Mouse (Mus musculus) liver, embryonic 14.5 days (tissue): ENCODE measurements at regions not wholly inside any gene's neighbourhood (a gene's known extent, or its start where the extent isn't known, plus 50 kb on each side); places are given as distances from the start of the nearest gene placed in this dataset.

Experiments used
- ATAC-seq: fragments of 200-750 bp; cut with Nextera tagmentation; 2 replicates; pipeline ENCODE4 v1.8.0; 2017; ENCODE audit warnings: moderate number of reproducible peaks, mild to moderate bottlenecking, moderate library complexity; ENCODE audit not compliant: insufficient read depth
- DNase-seq, 3 experiments: peaks; one replicate each; pipeline ENCODE4 v3.0.0-alpha.2; 2012 to 2013; ENCODE audit warnings: low read depth in 3 of 3, low spot score in 3 of 3
- H3K27ac ChIP-seq: fragments of 300-500 bp; sonication (generic); 2 replicates; pipeline ENCODE4 v1.5.1; 2014; ENCODE audit warnings: moderate library complexity, mild to moderate bottlenecking, control low read depth, inconsistent platforms
- H3K27me3 ChIP-seq: fragments of 300-500 bp; sonication (generic); 2 replicates; pipeline ENCODE4 v1.6.1; 2014; ENCODE audit warnings: mild to moderate bottlenecking, low read length, moderate library complexity; ENCODE audit not compliant: control insufficient read depth, insufficient read depth
- H3K36me3 ChIP-seq: fragments of 300-500 bp; sonication (generic); replicated peaks from 2 replicates; pipeline ENCODE4 v1.6.1; 2014; ENCODE audit warnings: low read depth; ENCODE audit not compliant: control insufficient read depth, insufficient read depth
- H3K4me1 ChIP-seq, 2 experiments: fragments of 200-500 bp in 1 of 2; fragments of 300-500 bp in 1 of 2; sonication (generic) in 1 of 2; replicated peaks; 2 replicates each; pipeline ENCODE4 v1.6.1; 2012 to 2014; ENCODE audit warnings: antibody characterized with exemption in 1 of 2, inconsistent platforms in 1 of 2, low read length in 1 of 2; ENCODE audit not compliant: control insufficient read depth in 2 of 2, insufficient read depth in 2 of 2
- H3K4me2 ChIP-seq: fragments of 300-500 bp; sonication (generic); 2 replicates; pipeline ENCODE4 v1.6.1; 2014; ENCODE audit warnings: low read depth, mild to moderate bottlenecking, control low read depth, moderate library complexity
- H3K4me3 ChIP-seq, 2 experiments: fragments of 200-500 bp in 1 of 2; fragments of 300-500 bp in 1 of 2; sonication (generic) in 1 of 2; 2 replicates each; pipeline ENCODE4 v1.5.1; 2012 to 2014; ENCODE audit warnings: low read depth in 2 of 2, low read length in 2 of 2, mild to moderate bottlenecking in 2 of 2, control low read depth in 1 of 2, inconsistent platforms in 1 of 2, moderate library complexity in 1 of 2; ENCODE audit not compliant: insufficient read depth in 1 of 2
- H3K9ac ChIP-seq: fragments of 300-500 bp; sonication (generic); replicated peaks from 2 replicates; pipeline ENCODE4 v1.6.1; 2014; ENCODE audit warnings: mild to moderate bottlenecking, control low read depth, moderate library complexity
- H3K9me3 ChIP-seq: fragments of 300-500 bp; sonication (generic); 2 replicates; pipeline ENCODE4 v1.6.1; 2016; ENCODE audit warnings: low read length, mixed read lengths; ENCODE audit not compliant: control insufficient read depth
- CTCF ChIP-seq: IDR thresholded peaks from 2 replicates; pipeline ENCODE4 v1.5.1; 2016; ENCODE audit warnings: antibody characterized with exemption, low read depth, control low read depth
- EP300 ChIP-seq: IDR thresholded peaks from 2 replicates; pipeline ENCODE4 v1.6.1; 2016; ENCODE audit warnings: antibody characterized with exemption, low read depth
- WGBS: fragments of 180-500 bp; shearing (Covaris S2); extraction: QIAGEN DNeasy Blood & Tissue Kit; methylation state at CpG from one replicate; pipeline ENCODE4 v1.1.7; 2014; ENCODE audit not compliant: insufficient replicate concordance; 5-methylcytosine and 5-hydroxymethylcytosine counted together

GRCm38 (mm10) chr16:76225587-76226226 is 147.9 kb downstream of the Nrip1 start:
- no peak overlapping the region for H3K27ac ChIP-seq
- no peak for ATAC-seq

GRCm38 (mm10) chr16:76224901-76225586 is 148.6 kb downstream of the Nrip1 start:
- Histone ChIP-seq H3K9me3 (no peaks in the 10 kb centered on the region), H3K27me3 (no peaks in the 10 kb centered on the region), H3K4me3 (no peak overlapping the region), H3K4me2 (peak overlapping the region; percentile 8; the same call in 1 of the 2 replicates), H3K9ac (no peak overlapping the region), H3K36me3 (no peaks in the 10 kb centered on the region), H3K4me1 (peaks cover 2 to 15% of the 10 kb centered on the region in 2 experiments; a peak in 3 of 4 replicates), H3K27ac (no peak overlapping the region)
- no peak for DNase-seq
- WGBS, result 51% methylated on average over 9 of the region's 9 CpGs
- no peak for TF ChIP-seq CTCF
- TF ChIP-seq EP300, result no peak
- peak; percentile 49 for ATAC-seq

More at GRCm38 (mm10) chr16:76225587-76226226, 147.9 kb downstream of the Nrip1 start:
- Histone ChIP-seq H3K36me3 (no peaks in the 10 kb centered on the region), H3K9me3 (no peaks in the 10 kb centered on the region), H3K4me3 (no peak overlapping the region), H3K4me1 (peaks cover 2 to 15% of the 10 kb centered on the region in 2 experiments; a peak in 3 of 4 replicates), H3K9ac (no peak overlapping the region), H3K4me2 (peak overlapping the region; percentile 1; the same call in 1 of the 2 replicates), H3K27me3 (no peaks in the 10 kb centered on the region)
- TF ChIP-seq EP300 (no peak), CTCF (no peak)
- 54% methylated on average over 12 of the region's 12 CpGs for WGBS
- DNase-seq, result no peak

GRCm38 (mm10) chr16:76223716-76224115 is 149.9 kb downstream of the Nrip1 start:
- Histone ChIP-seq H3K36me3 (no peaks in the 10 kb centered on the region), H3K4me2 (no peak overlapping the region), H3K27me3 (no peaks in the 10 kb centered on the region), H3K4me3 (no peak overlapping the region), H3K27ac (no peak overlapping the region), H3K9me3 (no peaks in the 10 kb centered on the region), H3K9ac (no peak overlapping the region), H3K4me1 (peaks cover 2 to 16% of the 10 kb centered on the region in 2 experiments; a peak in 3 of 4 replicates)
- ATAC-seq (no peak), DNase-seq (no peak)
- no peak for TF ChIP-seq CTCF
- 82% methylated on average over 4 of the region's 4 CpGs for WGBS

- Histone ChIP-seq H3K36me3 (no peaks in the 10 kb centered on the region), H3K27me3 (no peaks in the 10 kb centered on the region), H3K4me1 (peaks cover 2 to 16% of the 10 kb centered on the region in 2 experiments; a peak in 3 of 4 replicates), H3K9ac (no peak overlapping the region), H3K4me3 (no peak overlapping the region), H3K27ac (no peak overlapping the region), H3K4me2 (no peak overlapping the region), H3K9me3 (no peaks in the 10 kb centered on the region)
- no peak for DNase-seq
- no peak for ATAC-seq
- no peak for TF ChIP-seq CTCF
- no peak for TF ChIP-seq EP300
- 68% methylated on average over 5 of the region's 5 CpGs for WGBS
Observed at GRCm38 (mm10) chr16:76222960-76223359, 150.7 kb downstream of the Nrip1 start.

GRCm38 (mm10) chr16:76220466-76220865 is 153.2 kb downstream of the Nrip1 start:
- Histone ChIP-seq H3K4me1 (peaks cover 0 to 8% of the 10 kb centered on the region in 2 experiments; a peak in 3 of 4 replicates), H3K27me3 (no peaks in the 10 kb centered on the region), H3K9ac (no peak overlapping the region), H3K4me3 (no peak overlapping the region), H3K36me3 (no peaks in the 10 kb centered on the region), H3K4me2 (no peak overlapping the region), H3K9me3 (no peaks in the 10 kb centered on the region), H3K27ac (no peak overlapping the region)
- TF ChIP-seq EP300, result no peak
- no peak for TF ChIP-seq CTCF
- DNase-seq (no peak), ATAC-seq (no peak)
- WGBS, result 64% methylated on average over 3 of the region's 3 CpGs
